Mouse (Mus musculus): ENCODE measurements around the gene Plekhg1.

DNA sequence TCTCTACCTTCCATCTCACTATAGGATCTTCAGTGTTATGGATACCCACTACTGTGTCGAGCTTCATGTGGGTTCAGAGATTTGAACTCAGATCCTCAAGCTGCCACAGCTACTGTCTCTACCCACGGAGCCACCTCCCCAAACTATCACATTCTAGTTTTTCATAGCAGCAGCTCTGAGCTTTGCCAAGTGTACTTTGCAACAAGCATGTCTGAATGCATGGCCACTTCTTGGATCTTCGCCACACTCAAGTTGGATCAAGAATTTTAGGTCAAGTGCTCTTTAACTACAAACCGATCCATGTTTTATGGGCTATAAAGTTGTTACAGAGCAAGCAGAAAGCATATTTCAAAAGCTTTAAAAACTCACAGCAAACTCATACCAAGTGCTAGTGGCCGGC is 130.7 kb downstream of the Plekhg1 start:
- no peak for TF ChIP-seq CTCF (IDR thresholded peaks at IDR 0.05; ENCODE audit: low read depth)
- TF ChIP-seq EP300 (IDR thresholded peaks at IDR 0.05; ENCODE audit: low read depth), result no peak
